Mouse (Mus musculus): ENCODE measurements around the gene Zfp683.

Gene Zfp683

DNA sequence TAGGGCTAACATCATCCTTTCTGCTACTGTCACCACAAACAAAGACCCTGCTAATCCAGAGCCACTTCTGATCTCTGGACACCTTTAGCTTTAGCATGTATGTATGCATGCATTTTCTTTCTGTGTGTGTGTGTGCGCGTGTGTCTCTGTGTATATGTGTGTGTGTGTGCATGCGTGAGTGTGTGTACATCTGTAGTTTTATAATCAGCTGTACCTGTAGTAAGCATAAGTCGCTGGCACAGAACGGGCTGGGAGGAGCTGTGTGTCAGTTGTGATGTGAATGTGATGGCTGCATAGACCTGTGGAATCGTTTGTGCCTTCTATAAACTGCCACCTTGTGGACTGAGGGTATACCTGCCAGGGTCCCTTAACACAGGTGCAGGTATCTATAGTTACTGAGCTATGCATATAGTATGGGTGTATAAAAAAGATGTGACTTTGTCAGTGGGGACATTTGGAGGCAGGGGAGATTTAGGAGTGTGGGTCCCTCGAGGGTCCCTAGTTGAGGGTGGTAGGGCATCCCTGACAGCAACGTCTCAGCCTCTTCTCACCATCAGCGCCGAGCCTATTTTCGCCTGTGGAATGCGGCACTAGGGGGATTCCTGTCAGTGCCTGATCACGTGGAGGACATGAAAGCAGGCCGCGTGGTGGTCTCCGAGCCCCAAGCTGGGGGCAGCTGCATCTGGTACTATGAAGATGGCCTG lies 37.0 kb downstream of the Zfp683 start:
- CTCF ChIA-PET = interaction anchor here (0.5 to 2.8 kb wide), 5 partner anchors 8 to 64 kb away, joined by 4 to 19 read pairs (median 6); no protein-coding TSS in a partner anchor

DNA sequence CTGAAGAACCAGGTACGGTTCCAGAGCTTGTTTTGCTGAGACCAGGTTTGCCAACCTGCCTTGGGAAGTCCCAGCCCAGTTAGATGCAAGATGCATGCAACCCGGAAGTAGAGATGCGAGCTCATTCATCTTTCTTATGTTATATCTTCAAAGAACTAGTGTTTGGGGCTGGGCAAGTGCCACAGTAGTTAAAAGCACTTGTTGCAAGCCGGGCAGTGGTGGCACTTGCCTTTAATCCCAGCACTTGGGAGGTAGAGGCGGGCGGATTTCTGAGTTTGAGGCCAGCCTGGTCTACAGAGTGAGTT lies 37.5 kb downstream of the Zfp683 start:
- CTCF ChIA-PET = interaction anchor here (2.0 to 2.8 kb wide), 3 partner anchors 8 to 33 kb away, joined by 6 to 19 read pairs (median 7); no protein-coding TSS in a partner anchor

DNA sequence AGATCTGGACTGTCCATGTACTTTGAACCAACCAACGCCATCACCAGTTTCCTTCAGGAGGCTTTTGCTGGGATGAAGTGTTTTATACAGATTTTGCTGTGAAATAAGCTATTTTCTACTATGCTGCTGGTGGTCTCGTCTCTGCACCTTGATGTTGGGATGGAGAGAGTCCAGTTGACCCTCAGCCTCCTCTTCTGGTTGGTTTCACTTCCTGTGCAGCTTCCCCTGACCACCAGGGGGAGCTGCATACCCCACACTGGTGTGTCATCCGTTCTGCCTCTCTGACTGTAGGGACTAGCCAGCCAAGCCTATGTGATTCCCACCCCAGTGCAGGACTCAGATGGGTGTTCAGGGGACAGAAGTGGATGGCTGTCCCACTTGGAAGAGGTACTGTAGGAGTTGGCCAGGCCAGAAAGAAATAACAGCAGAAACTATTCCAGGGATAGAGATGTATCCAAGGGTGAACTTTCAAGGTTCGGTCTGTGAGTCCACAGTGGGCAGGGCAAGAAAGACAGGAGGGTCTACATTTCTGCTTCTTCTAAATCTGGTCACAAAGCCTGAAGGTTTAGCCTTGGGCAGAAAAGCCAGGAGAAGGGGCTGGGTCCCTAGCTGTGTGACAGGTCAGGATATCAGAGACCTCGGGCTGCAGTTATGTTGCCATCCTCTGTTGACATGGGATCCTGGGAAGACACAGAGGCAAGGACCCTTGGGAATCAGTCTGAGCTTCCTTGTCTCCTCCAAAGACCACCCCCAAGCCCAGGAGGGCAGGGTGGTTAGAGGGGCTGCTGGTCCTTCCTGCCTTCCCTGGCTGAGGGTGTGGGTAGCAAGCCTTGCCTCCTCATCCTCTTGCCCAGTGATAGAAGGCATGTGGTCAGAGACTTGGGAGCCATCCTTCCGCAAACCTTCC lies 39.0 kb downstream of the Zfp683 start:
- CTCF ChIA-PET = interaction anchor here (1.2 to 2.8 kb wide), 5 partner anchors 10 to 36 kb away, joined by 4 to 19 read pairs (median 6); partner anchors contain the start of gene Sh3bgrl3

DNA sequence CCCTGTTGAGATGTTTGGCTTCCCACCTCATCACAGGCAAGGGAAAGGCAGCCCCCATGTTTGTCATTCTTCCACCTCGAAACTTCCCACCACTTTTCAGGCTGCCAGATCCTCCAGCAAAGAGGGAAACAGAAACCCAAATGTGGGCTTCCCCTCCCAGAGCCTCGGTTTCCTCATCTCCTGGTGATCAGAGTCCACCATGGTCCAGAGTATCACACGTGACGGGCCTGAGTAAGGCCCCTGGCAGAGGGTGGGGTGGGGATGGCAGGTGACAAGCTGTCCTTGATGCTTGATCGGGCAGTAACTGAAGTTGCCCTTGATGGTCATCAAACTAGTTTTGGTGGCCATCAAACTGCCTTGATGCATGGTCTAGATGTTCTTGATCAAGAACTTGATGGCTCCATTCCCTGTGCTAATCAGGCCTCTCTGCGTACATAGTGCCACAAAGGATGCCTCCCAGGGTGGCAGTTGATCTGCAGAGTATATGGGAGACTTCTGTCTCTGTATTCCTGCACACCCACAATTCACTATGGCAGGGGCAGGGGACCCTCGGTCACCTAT lies 40.4 kb downstream of the Zfp683 start:
- CTCF ChIA-PET = interaction anchor here (0.6 to 2.0 kb wide), 3 partner anchors 23 to 322 kb away, joined by 5 to 10 read pairs (median 7); no protein-coding TSS in a partner anchor

GRCm38 (mm10) chr4:134094923-134095547 lies 41.4 kb downstream of the Zfp683 start, which contains the start of gene Cd52:
Gene Cd52, minus strand, starts transcription at chr4:134095082.
- CTCF ChIA-PET = interaction anchor here (0.6 to 2.0 kb wide), 6 partner anchors 10 to 323 kb away, joined by 3 to 10 read pairs (median 6); no protein-coding TSS in a partner anchor

- CTCF ChIA-PET = interaction anchor here (1.2 to 1.9 kb wide), 2 partner anchors 20 to 27 kb away, joined by 3 to 5 read pairs; no protein-coding TSS in a partner anchor
These were observed 42.5 kb downstream of the Zfp683 start for GRCm38 (mm10) chr4:134096120-134096519.

- CTCF ChIA-PET = interaction anchor here (1.2 to 1.9 kb wide), 3 partner anchors 19 to 26 kb away, joined by 3 to 5 read pairs (median 5); no protein-coding TSS in a partner anchor
These were observed 43.5 kb downstream of the Zfp683 start for GRCm38 (mm10) chr4:134097015-134097608.

GRCm38 (mm10) chr4:134098628-134099027 lies 45.0 kb downstream of the Zfp683 start:
- CTCF ChIA-PET = interaction anchor here (0.5 to 2.6 kb wide), 4 partner anchors 18 to 953 kb away, joined by 3 to 8 read pairs (median 4); no protein-coding TSS in a partner anchor

- CTCF ChIA-PET = interaction anchor here (0.7 to 2.6 kb wide), 4 partner anchors 17 to 687 kb away, joined by 5 to 8 read pairs (median 7); no protein-coding TSS in a partner anchor
These were observed 46.6 kb downstream of the Zfp683 start for GRCm38 (mm10) chr4:134100245-134100644.

DNA sequence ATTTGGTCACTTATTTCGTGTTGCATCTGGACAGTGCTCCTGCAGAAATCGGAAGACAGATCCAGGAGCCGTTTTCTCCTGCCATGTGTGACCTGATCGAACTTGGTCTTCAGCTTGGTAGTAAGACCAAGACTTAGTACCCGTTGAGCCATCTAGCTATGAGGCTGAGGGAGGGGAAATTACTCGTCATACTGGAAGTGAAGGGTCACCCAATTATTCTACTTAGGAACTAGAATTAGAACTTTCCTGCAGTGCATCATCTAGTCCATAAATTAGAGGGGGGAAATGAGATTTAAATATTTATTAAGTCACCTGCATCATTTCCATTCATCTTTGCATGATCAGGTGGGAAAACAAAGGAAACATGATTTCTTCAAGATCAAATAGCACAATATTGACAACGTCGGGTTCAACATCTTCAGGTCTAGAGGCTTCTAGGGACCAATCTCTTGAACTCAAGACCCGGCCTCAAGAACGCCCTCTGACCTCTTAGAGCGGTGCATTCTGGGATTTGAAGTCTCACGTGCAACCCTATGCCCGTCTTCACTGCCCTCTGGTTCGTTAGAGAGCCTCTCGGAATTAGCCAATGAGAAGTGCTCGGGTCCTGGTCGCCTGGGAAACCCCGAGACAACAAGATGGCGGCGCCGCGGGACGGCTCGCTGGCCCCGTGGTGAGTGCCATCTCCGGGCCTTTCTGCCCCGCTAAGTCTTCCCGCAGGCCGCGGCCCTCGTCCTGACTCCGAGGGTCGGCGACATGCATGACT lies 48.5 kb downstream of the Zfp683 start, which contains the start of gene Ubxn11:
TSS of gene Ubxn11 (plus strand) at position 592 of the 763 bp plus-strand sequence.
- CTCF ChIA-PET = no interaction called here

- CTCF ChIA-PET = no interaction called here
These were observed 49.1 kb downstream of the Zfp683 start for GRCm38 (mm10) chr4:134102742-134103119.

GRCm38 (mm10) chr4:134106105-134106504 lies 52.5 kb downstream of the Zfp683 start:
- CTCF ChIA-PET = no interaction called here

DNA sequence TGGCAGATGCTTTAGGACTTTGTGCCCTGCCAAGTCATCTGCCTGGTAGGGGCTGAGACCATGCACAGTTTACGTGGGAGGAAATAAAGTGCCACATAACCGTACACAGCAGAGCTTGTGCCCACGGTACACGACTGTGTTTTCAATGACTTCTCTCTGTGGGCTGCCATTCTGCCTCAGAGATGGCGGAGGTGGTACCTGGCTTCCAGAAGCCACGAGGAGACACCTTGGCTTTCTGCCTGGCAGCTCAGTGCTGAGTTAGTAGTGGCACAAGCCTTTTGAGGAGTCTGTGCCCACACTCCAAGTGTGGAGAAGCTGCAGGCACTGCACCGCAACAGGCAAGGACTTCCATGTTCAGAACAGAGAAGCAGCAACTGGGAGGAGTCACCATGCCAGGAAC lies 54.1 kb downstream of the Zfp683 start:
- CTCF ChIA-PET = no interaction called here

DNA sequence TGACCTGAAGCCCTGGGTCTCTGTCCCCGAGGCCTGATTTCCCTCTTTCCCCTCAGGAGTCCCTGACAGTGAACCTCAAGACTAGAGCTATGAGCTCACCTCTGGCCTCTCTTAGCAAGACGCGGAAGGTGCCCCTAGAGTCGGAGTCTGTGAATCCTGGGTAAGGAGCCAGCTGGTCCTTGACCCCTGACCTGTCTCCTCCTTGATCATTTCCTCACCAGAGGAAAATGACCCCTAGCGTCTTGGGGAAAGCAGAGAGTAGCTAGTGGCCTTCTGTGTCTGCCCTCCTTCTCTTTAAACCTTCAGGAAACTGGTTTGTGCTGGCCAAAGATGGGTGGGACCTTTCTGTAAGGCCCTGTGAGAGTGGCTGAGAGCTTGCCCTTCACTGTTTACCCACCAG lies 54.6 kb downstream of the Zfp683 start:
- CTCF ChIA-PET = no interaction called here

Measured in spleen, embryonic (tissue).